Mouse (Mus musculus) retina, embryonic 14.5 days (tissue): ENCODE data around the gene Ica1l.

Experiments used
- DNase-seq: peaks from one replicate; pipeline ENCODE4 v3.0.0-alpha.2; 2015; ENCODE audit warnings: low spot score

Ica1l gene

DNA sequence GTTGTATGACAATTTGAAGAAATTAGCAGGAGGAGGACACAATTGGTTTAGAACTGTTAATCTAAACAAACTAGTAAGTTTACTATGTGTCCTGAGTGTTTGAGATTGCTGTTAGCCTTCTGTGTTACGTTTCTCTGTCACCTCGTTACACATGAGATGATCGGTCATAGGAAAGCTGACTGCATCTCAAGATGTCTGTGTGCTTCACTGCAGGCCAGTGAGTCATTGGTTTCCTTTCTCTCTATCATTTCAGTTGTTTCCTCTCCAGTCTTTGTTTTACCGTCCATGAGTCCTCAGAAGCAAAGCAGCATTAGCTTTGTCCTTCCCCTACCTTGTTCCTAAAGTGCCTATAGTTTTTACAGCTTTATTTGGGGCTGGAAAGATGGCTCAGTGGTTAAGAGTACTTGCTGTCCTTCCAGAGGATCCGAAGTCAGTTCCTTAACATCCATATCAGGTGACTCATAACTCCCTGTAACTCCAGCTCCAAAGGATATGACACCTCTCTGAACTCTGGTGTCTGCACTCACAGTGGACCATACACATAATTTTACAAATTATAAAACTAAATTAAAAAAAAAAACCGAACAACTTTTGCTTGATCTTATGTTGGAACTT, 76.7 kb downstream of the Ica1l start:
- DNase-seq = no peak

DNA sequence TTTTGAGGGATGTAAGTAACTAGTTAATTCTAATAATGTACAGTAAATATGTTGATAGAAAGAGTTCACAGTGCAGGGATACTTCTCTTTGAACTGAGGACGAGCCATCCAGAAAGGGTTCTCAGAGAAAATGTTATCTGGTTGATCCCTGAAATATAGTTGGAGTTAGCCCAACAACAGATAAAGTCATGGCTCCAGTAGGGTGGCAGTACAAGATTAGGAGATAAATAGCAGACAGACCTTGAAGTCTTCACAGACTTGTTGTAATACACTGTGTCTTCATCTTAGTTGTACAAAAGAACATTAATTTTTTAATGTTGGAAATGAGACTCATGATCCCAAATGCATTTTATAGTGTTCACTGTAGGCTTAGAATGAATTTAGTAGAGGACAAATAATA, 83.0 kb downstream of the Ica1l start:
- no peak for DNase-seq

DNA sequence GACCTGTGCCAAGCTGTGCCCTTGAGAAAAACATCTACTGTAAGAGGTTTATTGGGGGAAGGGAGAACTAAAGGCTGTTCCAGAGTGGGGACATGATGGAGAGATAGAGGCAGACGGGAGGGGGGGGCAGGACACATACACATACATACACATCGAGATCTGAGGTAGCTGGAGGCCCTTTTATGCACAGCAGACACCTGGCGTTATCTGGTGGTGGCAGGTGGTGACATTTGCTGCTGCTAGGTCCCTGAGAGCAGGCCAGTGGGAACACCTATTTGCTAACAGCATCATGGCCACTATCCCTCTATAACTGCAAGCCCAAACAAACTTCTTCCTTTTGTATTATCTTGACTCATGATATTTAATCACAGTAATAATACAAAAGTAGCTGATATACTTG, 85.8 kb downstream of the Ica1l start:
- DNase-seq = no peak

DNA sequence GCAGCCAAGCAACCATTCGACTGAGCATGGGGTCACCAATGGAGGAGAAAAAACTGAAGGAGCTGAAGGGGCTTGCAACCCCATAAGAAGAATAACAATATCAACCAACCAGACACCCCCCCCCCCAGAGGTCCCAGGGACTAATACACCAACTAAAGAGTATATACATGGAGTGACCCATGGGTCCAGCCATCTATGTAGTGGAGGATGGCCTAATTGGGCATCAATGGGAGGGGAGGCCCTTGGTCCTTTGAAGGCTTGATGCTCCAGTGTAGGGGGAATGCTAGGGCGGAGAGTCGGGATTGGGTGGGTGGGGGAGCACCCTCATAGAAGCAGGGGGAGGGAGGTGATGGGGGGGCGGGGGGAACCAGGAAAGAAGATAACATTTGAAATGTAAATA, 95.5 kb downstream of the Ica1l start:
- DNase-seq = no peak

DNA sequence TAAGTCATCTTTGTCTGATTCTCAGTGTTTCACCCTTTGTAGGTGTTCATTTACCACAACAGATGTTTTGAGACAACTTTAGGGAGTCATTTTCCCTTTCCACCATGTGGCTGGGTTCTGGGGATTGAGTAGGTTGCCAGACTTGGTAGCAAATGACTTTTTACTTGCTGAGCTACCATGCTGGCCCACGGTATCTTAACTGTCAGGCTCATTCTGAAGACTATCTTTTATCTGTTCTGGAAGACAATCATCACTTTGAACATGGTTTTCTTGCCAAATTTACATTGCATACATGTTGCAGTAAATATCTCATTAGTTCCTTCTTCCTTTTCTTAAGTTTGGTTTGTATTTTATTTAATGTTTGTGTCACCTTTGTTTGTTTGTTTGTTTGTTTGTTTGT, 97.0 kb downstream of the Ica1l start:
- DNase-seq = no peak

DNA sequence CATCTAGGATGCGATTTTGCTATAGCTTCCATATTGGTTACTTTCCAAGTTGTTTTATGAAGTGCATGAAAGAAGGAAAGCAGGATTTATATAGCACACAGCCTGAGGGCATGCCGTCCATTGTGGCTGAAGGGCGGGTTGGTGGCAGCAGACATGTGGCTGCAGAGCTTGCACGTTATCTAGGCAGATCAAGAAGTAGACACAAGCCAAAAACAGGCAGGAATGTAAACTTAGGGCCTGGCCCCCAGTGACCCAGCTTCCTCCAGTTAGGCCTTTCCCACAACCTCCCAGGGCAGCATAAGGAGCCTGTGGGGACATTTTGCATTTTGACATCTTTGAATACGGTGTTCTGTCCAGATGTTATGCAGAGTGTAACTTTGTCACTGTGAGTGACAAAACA, 99.2 kb downstream of the Ica1l start:
- DNase-seq = no peak

DNA sequence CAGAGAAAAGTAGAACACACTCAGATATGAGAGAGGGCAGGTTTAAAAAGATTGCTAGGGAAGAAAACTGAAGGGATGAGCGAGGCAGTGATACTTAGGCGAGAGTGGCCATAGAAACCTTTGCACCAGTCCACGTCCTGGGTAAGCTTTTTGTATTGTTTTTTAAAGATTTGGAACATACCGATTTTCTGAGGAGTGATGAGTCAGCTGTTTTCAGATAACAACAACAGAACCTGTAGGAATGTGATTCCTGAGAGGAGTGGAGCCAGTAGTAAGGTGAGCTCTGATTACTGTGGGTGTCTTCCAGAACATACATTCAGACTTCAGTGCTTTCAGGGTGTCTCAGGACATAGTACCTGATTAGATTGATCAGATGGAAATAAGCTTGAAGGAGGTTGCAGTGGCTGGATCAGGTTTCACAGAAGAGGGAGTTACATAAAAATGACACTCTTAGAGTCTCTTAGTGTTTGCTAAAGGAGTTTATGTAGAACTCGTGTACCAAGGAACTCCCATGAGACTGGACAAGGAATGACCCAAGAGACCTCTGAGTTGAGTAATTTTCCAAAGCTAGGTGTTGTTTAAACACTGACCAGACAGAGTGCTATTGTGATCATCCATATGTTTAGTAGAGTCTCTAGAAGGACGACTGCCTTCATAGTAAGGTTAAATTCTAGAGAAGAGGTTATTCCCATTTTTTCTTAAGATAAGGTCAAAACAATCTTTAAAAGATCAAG, 100.8 kb downstream of the Ica1l start:
- DNase-seq = no peak

DNA sequence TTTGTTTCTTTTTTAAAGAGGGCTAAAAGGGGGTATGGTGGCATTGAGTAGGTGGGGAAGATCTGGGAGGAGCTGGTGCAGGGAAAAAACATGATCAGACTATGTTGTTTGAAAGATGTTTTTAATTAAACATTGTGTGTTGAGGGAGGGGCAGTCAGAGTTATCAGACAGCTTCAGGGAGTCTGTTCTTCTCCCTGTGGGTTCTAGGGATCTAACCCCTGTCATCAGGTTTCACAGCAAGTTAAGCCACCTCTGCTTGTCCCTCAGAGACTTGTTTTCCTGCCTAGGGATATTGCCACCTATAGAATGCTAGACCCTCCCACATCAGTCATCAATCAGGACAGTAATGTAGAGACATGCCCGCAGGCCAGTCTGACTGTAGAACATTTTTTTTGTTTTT, 101.9 kb downstream of the Ica1l start:
- DNase-seq = no peak

DNA sequence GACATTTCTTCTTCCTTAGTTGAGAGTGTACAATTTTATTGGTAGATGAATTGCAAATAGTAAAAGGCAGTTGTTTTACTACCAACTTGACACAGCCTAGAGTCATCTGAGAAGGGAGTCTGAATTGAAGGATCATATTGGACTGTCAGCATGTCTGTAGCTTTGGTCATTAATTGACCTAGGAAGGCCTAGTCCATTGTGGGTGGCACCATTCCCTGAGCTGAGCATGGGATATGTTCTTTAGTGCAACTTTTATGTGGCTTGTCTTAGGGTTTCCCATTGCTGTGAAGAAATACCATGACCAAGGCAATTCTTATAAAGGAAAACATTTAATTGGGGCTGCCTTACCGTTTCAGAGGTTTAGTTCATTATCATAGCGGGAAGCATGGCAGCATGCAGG, 110.0 kb downstream of the Ica1l start:
- DNase-seq = no peak
